Mouse (Mus musculus): ENCODE measurements around the gene Mri1. TPM values are rescaled to one million over a fixed set of nuclear protein-coding genes. Genes with fewer than 3 reads are reported as not detected.

Mri1 gene
- total RNA-seq, 4 experiments from 2014 or later: 17.8 to 25.8 (median 20.0) TPM

- DNase-seq (ENCODE audit: low spot score in 2 of 2): no peak
Measured at GRCm38 (mm10) chr8:84202938-84203917, 53.9 kb downstream of the Mri1 start.

GRCm38 (mm10) chr8:84202466-84202865 is 54.7 kb downstream of the Mri1 start:
- no peak for DNase-seq (ENCODE audit: low spot score in 2 of 2)

- no peak for DNase-seq (ENCODE audit: low spot score in 2 of 2)
Measured at GRCm38 (mm10) chr8:84201545-84202245, 55.4 kb downstream of the Mri1 start.

DNA sequence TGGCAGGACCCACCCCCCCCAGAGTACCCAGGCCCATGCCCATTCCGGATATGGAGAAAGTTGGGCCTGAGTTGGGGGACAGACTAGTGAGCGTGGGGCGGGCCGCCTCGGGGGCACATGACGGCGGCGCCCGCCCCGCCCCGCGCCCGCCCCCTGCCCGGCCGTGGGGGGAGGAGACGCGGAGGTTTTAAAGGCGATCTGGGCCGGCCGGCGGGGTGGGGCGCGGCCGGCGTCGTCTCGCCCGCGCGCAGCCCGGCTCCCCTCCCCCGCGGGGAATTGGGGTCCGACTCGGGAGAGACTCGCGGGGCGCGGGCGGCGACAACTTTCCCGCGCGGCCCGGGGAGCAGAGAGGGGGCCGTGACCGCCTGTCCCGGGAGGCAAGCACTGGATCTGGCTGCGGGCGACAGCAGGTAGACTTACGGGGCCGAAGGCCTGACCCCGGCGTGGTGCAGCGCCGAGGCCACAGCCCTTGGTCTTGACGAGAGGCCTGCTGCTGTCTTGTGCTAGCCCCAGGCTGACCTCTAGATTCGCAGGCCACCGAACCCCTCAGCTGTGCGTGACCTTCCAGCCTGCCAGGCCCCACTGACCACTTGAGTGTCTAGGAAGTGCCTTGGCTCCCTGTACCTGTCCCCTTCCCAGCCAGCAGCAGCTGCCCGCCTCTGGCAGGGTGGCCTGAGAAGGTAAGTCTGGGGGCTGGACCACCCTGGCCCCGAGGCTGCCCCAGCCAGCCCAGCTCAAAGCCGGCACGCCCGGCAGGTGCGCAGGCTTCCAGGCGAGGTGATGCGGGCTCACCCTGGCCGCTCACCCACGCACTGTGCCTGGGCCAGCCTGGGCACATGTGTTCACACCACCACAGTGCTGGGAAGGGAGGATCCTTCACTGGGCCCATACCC is 56.2 kb downstream of the Mri1 start:
- DNase-seq (ENCODE audit: low spot score in 2 of 2): no peak

- DNase-seq (ENCODE audit: low spot score in 2 of 2): no peak
Measured at GRCm38 (mm10) chr8:84200126-84200555, 57.0 kb downstream of the Mri1 start.

Small RNAs within 50 kb of the gene (microRNA-seq; reads per million reads assigned to microRNA genes)
- 11,768 to 16,410 reads per million in 2 experiments for gene Mir23a
- 0 reads per million in 2 experiments for gene Mir24-2
- 125 to 184 reads per million in 2 experiments for gene Mir27a
- gene Mir3074-2: 0 reads per million in 2 experiments

Other genes starting within 250 kb of the Mri1 start
- 1 to 10 TPM; 1.0 to 2.3 (median 1.5) TPM for gene 2210011C24Rik, start 245.2 kb downstream of the Mri1 start, total RNA-seq (2022)
- 1 to 10 TPM; 3.3 to 5.0 (median 4.2) TPM for gene Palm3, start 235.9 kb downstream of the Mri1 start, total RNA-seq (2022)
- gene Il27ra, start 214.7 kb downstream of the Mri1 start, total RNA-seq (2022): 1 to 10 TPM; 1.5 to 2.7 (median 1.8) TPM
- gene Rln3, start 212.3 kb downstream of the Mri1 start, total RNA-seq (2022): not detected
- 1 to 10 TPM; 3.4 to 7.1 (median 5.4) TPM for gene Gm10643, start 192.2 kb downstream of the Mri1 start, total RNA-seq (2022)
- gene Rfx1, start 190.5 kb downstream of the Mri1 start, total RNA-seq (2022): 10 to 100 TPM; 24.6 to 34.1 (median 28.3) TPM
- gene Dcaf15, start 152.6 kb downstream of the Mri1 start, total RNA-seq (2022): 10 to 100 TPM; 18.9 to 21.6 (median 19.3) TPM
- not detected for gene Podnl1, start 131.3 kb downstream of the Mri1 start, total RNA-seq (2022)
- gene Cc2d1a, start 109.4 kb downstream of the Mri1 start, total RNA-seq (2022): 10 to 100 TPM; 54.1 to 61.7 (median 57.8) TPM
- 1 to 10 TPM; 2.1 to 3.5 (median 2.6) TPM for gene 4930432K21Rik, start 109.3 kb downstream of the Mri1 start, total RNA-seq (2022)
- gene Nanos3, start 72.1 kb downstream of the Mri1 start, total RNA-seq (2022): 1 to 10 TPM; 1.0 to 3.7 (median 2.8) TPM
- gene Zswim4, start 20.3 kb downstream of the Mri1 start, total RNA-seq (2022): 10 to 100 TPM; 15.1 to 17.6 (median 16.6) TPM
- 100 to 1,000 TPM in 2 of 4 experiments, 10 to 100 TPM in 2; 94.5 to 137 (median 106) TPM for gene D8Ertd738e, start 7.6 kb downstream of the Mri1 start, total RNA-seq (2022)
- gene Ccdc130, start 13.1 kb upstream of the Mri1 start, total RNA-seq (2022): 10 to 100 TPM; 22.7 to 30.9 (median 27.0) TPM
- 100 to 1,000 TPM; 181 to 224 (median 200) TPM for gene Cacna1a, start 131.1 kb upstream of the Mri1 start, total RNA-seq (2022)